8 mouse cellular contexts compared by ENCODE assay signal in the genomic region with DNA sequence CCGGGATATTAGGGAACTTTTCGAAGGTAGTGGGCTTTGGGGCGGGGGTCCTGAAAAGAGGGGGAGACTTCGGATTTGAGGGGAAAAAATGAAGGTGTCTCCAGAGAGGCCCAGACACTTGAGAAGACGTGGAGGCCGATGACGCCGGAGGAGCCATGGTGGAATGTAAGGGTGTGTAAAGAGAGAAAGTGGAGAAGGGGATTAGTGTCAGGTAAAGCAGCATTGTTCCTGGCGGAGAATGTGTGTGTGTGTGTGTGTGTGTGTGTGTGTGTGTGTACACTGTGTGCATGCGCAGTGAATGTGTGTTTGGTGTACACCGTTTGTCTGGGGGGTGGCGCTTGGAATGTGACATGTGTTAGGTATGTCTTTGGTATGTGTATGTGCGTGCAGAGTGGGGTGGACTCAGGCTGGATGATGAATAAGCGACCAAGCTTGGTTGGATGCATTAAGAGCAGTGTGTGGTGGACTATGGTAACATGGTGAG. TPM values are rescaled to one million over a fixed set of nuclear protein-coding genes. Genes with fewer than 3 reads are reported as not detected.
DNase-seq lines count a peak whose midpoint lies in the region; ATAC-seq lines count a peak whose summit lies in the region.

No protein-coding gene starts in this region.

- 21% methylated on average over 14 of the region's 14 CpGs for WGBS in embryonic facial prominence, embryonic 10.5 days
- 23% methylated on average over 14 of the region's 14 CpGs for WGBS in limb, embryonic 11.5 days
- WGBS in midbrain, embryonic 12.5 days: 34% methylated on average over 14 of the region's 14 CpGs

- peaks cover 3% of the 10 kb centered on the region; the same call in 1 of the 2 replicates for H3K4me1 ChIP-seq in embryonic facial prominence, embryonic 10.5 days
- H3K4me1 ChIP-seq in limb, embryonic 11.5 days (ENCODE audit: control insufficient read depth, insufficient read depth, low read length): no peaks in the 10 kb centered on the region
- H3K4me1 ChIP-seq in midbrain, embryonic 12.5 days: peaks cover 6% of the 10 kb centered on the region

- H3K4me3 ChIP-seq in embryonic facial prominence, embryonic 10.5 days: peak overlapping the region; percentile 76
- peak overlapping the region; percentile 65 for H3K4me3 ChIP-seq in limb, embryonic 11.5 days (ENCODE audit: low read depth, low read length)
- peak overlapping the region; percentile 66 for H3K4me3 ChIP-seq in midbrain, embryonic 12.5 days

- peak overlapping the region; percentile 81 for H3K9ac ChIP-seq in limb, embryonic 11.5 days (ENCODE audit: low read length)
- H3K9ac ChIP-seq in midbrain, embryonic 12.5 days (replicated peaks): peak overlapping the region; percentile 83

- peaks cover 26% of the 10 kb centered on the region for H3K36me3 ChIP-seq in embryonic facial prominence, embryonic 10.5 days (replicated peaks)
- H3K36me3 ChIP-seq in limb, embryonic 11.5 days (ENCODE audit: control insufficient read depth, insufficient read depth, low read length): no peaks in the 10 kb centered on the region
- H3K36me3 ChIP-seq in midbrain, embryonic 12.5 days: 0 out of 2 replicates have a peak, but pooled peaks cover 5% of the 10 kb centered on the region

- H3K27ac ChIP-seq in embryonic facial prominence, embryonic 10.5 days (replicated peaks): peak overlapping the region; percentile 95
- no peak overlapping the region for H3K27ac ChIP-seq in limb, embryonic 11.5 days (replicated peaks; ENCODE audit: low read depth, low read length)
- peak overlapping the region; percentile 83 for H3K27ac ChIP-seq in midbrain, embryonic 12.5 days (replicated peaks)

- peak; percentile 8 for DNase-seq in kidney, adult 18-20 months
- DNase-seq in kidney, adult 8-10 months: no peak
- DNase-seq in R1 (ENCODE audit: low read depth, low spot score): peak; percentile 55
- DNase-seq in embryonic facial prominence, embryonic 10.5 days (ENCODE audit: low spot score): peak; percentile 53
- DNase-seq in heart, postnatal 4 days: peak; percentile 7
- DNase-seq in limb, embryonic 11.5 days (ENCODE audit: low spot score): peak; percentile 35
- peak; percentile 4 for DNase-seq in testis, postnatal 14 days (ENCODE audit: low spot score)

- H3K27me3 ChIP-seq in embryonic facial prominence, embryonic 10.5 days (replicated peaks; ENCODE audit: low read depth, poor library complexity, severe bottlenecking): no peaks in the 10 kb centered on the region
- H3K27me3 ChIP-seq in limb, embryonic 11.5 days (ENCODE audit: control insufficient read depth, insufficient read depth, low read length): no peaks in the 10 kb centered on the region
- H3K27me3 ChIP-seq in midbrain, embryonic 12.5 days: no peaks in the 10 kb centered on the region

- peak overlapping the region; percentile 52 for H3K4me2 ChIP-seq in limb, embryonic 11.5 days (ENCODE audit: low read depth, severe bottlenecking)
- H3K4me2 ChIP-seq in midbrain, embryonic 12.5 days (replicated peaks): peak overlapping the region; percentile 56

- peaks cover 6% of the 10 kb centered on the region; the same call in 1 of the 2 replicates for H3K9me3 ChIP-seq in embryonic facial prominence, embryonic 10.5 days
- H3K9me3 ChIP-seq in limb, embryonic 11.5 days (ENCODE audit: control insufficient read depth, low read length): no peaks in the 10 kb centered on the region
- H3K9me3 ChIP-seq in midbrain, embryonic 12.5 days: no peaks in the 10 kb centered on the region

- peak; percentile 31; the same call in 1 of the 2 replicates for ATAC-seq in limb, embryonic 11.5 days (ENCODE audit: insufficient number of reproducible peaks, low FRiP score, low TSS enrichment, low read depth)
- ATAC-seq in midbrain, embryonic 12.5 days (ENCODE audit: low FRiP score, low read depth): peak; percentile 42

RNA-seq across cellular contexts. Expression of gene Pgrmc1, which starts 0.9 kb away (rescaled TPM):
- polyA plus RNA-seq in embryonic facial prominence, embryonic 10.5 days (2016; fragmentation: Nextera tagmentation; extraction: Ambion mirVana): 328 and 337 TPM in 2 replicates
- 10 to 100 TPM; 45.7 to 49.2 TPM for total RNA-seq in heart, postnatal 4 days (2021)
- 374 and 384 TPM in 2 replicates for polyA plus RNA-seq in limb, embryonic 11.5 days (2014; fragmentation: Nextera tagmentation; extraction: Ambion mirVana)
- 458 and 475 TPM in 2 replicates for polyA plus RNA-seq in midbrain, embryonic 12.5 days (2016; fragmentation: Nextera tagmentation; extraction: Ambion mirVana)

RNA-seq across cellular contexts. Expression of gene Akap17b, which starts 46.3 kb away (rescaled TPM):
- 2.7 and 2.9 TPM in 2 replicates for polyA plus RNA-seq in embryonic facial prominence, embryonic 10.5 days (2016; fragmentation: Nextera tagmentation; extraction: Ambion mirVana)
- total RNA-seq in heart, postnatal 4 days (2021): 1 to 10 TPM; 2.2 to 3.0 TPM
- 2.2 and 2.6 TPM in 2 replicates for polyA plus RNA-seq in limb, embryonic 11.5 days (2014; fragmentation: Nextera tagmentation; extraction: Ambion mirVana)
- polyA plus RNA-seq in midbrain, embryonic 12.5 days (2016; fragmentation: Nextera tagmentation; extraction: Ambion mirVana): 4.5 and 5.2 TPM in 2 replicates

Comparison
In these comparisons a context has a peak if more than half of its experiments do, and no peak if none do; other contexts are left out.
1. DNase-seq: peak in kidney, adult 18-20 months (single experiment), R1 (single experiment), embryonic facial prominence, embryonic 10.5 days (single experiment), heart, postnatal 4 days (single experiment), limb, embryonic 11.5 days (single experiment) and testis, postnatal 14 days (single experiment); none in kidney, adult 8-10 months (0 of 2).
2. Peak in every context shown above with its lines, with median percentiles within 50 percentile points of each other: H3K4me3 ChIP-seq.